Mouse (Mus musculus) 3T3-L1 (cell line): Measurements from ENCODE around the gene Tomm6.

Experiments
- DNase-seq: peaks from one replicate; pipeline ENCODE4 v3.0.0-alpha.2; 2015; ENCODE audit warnings: low read depth, low spot score

The Tomm6 gene

DNA sequence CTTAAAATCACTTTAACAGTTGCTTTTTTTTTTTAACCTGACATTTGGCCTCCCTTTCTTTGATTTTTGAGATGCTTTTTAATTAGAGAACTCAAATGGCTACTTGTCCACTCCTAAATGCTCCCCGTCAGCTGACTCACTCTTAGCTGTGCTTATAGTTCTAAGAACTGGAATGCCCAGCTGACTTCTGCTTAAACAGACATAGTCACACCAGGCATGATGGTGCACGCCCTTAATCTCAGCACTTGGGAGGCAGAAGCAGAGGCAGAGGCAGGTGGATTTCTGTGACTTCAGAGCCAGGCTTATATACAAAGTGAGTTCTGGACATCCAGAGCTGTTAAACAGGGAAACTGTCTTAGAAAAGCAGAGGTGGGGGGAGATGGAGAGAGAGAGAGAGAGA is 36.2 kb downstream of the Tomm6 start:
- DNase-seq = no peak

DNA sequence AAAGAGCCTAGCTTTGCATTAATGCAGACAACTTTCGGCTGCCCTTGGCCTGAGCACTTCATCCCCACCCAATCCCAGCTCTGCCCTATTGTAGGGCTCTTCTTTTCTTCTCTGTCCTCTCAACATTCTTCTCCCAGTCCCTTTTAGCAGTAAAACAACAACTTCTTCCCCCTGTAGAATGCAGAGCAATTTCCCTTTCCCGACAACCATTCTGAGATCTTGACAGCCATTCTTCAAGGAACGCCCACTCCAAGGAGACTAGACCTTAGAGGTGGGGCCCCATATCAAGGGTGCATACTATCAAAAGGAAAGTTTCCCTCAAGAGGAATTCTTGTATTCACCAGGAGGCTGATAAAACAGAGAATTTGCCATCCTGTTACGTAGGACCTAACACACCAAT is 39.2 kb downstream of the Tomm6 start:
- DNase-seq = no peak

DNA sequence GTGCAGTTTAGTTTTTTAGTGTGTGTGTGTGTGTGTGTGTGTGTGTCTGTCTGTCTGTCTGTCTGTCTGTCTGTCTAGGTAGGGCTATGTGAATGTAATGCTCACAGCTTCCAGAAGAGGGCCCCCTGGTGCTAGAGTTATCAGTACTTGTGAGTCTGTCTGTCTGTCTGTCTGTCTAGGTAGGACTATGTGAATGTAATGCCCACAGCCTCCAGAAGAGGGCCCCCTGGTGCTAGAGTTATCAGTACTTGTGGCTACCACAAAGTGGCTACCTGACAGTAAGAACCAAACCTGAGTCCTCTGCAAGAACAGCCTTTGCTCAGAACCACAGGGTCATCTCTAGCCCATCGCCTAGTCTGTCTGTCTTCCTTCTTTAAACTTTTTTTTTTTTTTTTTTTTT is 41.5 kb downstream of the Tomm6 start:
- peak; percentile 78 for DNase-seq

DNA sequence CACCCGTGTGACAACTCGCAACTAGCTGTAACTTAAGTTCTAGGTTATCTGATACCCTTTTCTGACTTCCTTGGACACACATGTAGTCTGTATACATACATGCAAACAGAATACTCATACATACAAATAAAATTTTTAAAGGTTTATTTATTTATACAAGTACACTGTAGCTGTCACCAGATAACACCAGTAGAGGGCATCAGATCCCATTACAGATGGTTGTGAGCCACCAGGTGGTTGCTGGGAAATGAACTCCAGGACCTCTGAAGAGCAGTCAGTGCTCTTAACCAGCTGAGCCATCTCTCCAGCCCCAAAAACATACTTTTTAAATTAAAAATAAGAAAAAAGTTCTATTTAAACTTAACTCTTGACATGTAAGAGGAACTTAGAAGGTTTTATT is 45.2 kb downstream of the Tomm6 start:
- DNase-seq = peak; percentile 35
